Mouse (Mus musculus): ENCODE measurements at regions not wholly inside any gene's neighbourhood (a gene's known extent, or its start where the extent isn't known, plus 50 kb on each side); places are given as distances from the start of the nearest gene placed in this dataset.

DNA sequence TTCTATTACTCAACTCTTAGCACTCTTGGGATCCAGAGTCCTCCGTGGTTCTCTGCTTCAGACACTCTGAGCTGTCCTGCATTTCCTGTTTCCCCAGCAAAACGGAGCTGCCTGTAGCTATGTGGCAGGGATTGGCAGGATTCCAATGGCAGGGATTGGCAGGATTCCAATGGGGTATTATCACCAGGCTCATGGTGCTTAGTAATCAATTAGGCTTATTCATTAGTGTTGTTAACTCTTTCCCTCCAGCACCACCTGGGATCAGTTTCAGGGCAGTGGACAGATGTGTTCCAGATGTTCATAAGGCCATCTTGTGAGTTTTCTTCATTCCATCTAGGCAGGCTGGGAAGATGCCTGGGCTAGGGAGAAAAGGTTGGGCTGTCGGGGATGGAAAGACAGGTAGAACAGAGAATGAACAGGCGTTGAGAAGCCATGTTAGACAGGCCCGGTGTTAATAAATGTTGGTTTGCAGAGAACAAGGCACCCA lies 163.5 kb downstream of the Emp1 start:
- Histone ChIP-seq H3K27me3 (no peaks in the 10 kb centered on the region), H3K9me3 (no peaks in the 10 kb centered on the region), H3K4me2 (replicated peaks) (peak overlapping the region; percentile 32; the same call in 1 of the 2 replicates), H3K36me3 (no peaks in the 10 kb centered on the region), H3K4me1 (peaks cover 17% of the 10 kb centered on the region), H3K4me3 (no peak overlapping the region), H3K27ac (replicated peaks) (peak overlapping the region; percentile 60; the same call in 1 of the 2 replicates), H3K9ac (replicated peaks) (0 out of 2 replicates have a peak overlapping the region, but pooled peaks have one; percentile 2)
- WGBS, result 25% methylated on average over 5 of the region's 5 CpGs
- peak; percentile 93 for ATAC-seq (replicated peaks)

DNA sequence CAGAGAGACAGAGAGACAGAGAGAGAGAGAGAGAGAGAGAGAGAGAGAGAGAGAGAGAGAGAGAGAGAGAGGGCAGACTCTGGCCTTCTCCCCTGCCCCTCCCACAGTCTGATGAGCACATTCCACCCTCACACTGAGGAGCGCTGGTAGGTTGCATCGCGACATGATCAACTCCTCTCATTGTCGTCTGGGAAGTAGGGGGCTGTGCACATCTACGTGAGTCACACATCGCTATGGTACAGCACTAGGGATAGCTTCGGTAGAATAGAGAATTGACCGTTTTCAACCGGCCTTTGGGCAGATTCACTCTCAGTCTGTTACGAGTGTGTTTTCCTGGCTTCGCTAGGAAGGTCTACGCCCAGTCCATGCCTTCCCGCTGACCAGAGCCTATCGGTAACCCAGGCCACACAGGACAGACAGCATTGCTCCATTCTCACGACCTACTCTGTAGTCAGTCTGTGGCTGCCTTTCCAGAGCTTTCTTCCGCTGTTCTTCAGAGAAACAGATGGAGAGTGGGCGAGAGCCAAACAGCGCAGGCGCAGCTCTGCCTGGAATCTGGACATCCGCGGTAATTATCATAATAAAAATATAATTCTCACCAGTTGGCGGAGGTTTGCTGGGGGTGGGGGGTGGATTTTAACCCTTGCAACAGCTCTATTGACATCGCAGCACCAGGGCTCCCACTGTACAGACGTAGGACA lies 164.3 kb downstream of the Emp1 start:
- 59% methylated on average over 24 of the region's 24 CpGs for WGBS
- Histone ChIP-seq H3K9ac (replicated peaks) (no peak overlapping the region), H3K27me3 (no peaks in the 10 kb centered on the region), H3K4me3 (no peak overlapping the region), H3K4me1 (peaks cover 17% of the 10 kb centered on the region), H3K9me3 (no peaks in the 10 kb centered on the region), H3K4me2 (replicated peaks) (0 out of 2 replicates have a peak overlapping the region, but pooled peaks have one; percentile 18), H3K36me3 (no peaks in the 10 kb centered on the region), H3K27ac (replicated peaks) (peak overlapping the region; percentile 64)
- ATAC-seq (replicated peaks), result peak; percentile 57

DNA sequence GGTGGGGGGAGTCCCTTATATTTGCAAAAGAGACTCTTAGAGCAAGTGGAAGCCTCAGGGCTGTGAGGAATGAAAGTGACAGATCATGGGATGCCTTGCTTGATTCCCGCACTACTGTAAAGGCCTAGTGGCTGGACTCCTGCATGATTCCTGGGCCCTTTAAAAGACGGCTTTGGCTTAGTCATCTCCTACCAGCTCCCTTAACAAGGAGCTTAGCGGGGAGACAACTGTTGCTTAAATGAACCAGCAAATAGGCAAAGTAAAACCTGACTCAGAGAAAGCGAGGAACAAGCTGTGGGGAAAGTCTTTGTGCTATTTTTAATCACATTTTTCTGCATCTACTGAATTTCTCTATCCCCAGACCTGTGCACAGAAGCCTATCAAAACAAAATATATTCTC lies 165.5 kb downstream of the Emp1 start:
- H3K4me1 ChIP-seq, result peaks cover 17% of the 10 kb centered on the region
- H3K36me3 ChIP-seq, result no peaks in the 10 kb centered on the region
- no peak for ATAC-seq (replicated peaks)
- no peak overlapping the region for H3K9ac ChIP-seq (replicated peaks)
- no peaks in the 10 kb centered on the region for H3K27me3 ChIP-seq
- H3K4me2 ChIP-seq (replicated peaks), result no peak overlapping the region
- 22% methylated on average over 4 of the region's 4 CpGs for WGBS
- H3K9me3 ChIP-seq, result no peaks in the 10 kb centered on the region
- no peak overlapping the region for H3K4me3 ChIP-seq
- H3K27ac ChIP-seq (replicated peaks), result no peak overlapping the region

DNA sequence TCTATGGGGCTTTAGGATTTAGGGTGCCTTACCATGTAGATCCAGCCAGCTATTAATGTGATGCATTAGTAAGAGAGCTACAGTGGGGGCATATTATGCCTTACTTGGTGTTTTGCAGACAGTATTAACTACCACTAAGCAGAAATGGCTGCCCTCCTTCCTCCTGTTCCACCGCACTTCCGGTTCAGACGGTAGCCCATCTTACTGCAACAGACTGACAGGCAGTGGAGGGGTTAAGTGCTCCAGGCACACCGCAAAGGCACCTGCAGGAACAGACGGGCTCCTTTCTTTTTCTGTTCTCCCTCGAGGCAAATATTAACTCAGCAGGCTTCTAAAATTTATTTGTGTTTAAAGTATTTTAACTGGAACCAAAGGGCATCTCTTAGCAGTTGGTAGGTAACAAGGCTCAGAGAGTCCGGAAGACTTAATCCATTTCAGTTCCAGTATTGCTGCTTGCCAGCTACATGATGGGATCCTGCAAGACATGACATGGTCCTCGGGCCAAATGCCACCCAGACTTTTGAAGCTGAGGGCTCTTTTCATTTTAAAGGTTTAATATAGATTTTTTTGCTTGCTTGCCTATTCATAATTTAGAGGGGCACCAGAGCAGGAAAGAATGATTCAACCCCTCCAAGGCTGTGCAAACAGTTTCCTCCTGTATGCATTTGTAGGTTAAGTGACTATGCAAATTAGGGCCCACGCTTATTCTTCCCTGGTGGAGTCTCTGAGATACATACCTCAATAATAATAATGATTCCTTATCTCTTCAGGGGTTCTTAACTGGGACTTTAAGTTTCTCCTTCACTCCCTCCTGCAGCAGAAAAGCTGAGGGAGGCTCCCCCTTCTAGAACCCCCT lies 177.7 kb downstream of the Emp1 start:
- no peak overlapping the region for H3K4me2 ChIP-seq (replicated peaks)
- no peak overlapping the region for H3K9ac ChIP-seq (replicated peaks)
- H3K27ac ChIP-seq (replicated peaks), result no peak overlapping the region
- no peaks in the 10 kb centered on the region for H3K27me3 ChIP-seq
- H3K4me1 ChIP-seq, result peaks cover 16% of the 10 kb centered on the region
- WGBS, result 37% methylated on average over 9 of the region's 9 CpGs
- no peaks in the 10 kb centered on the region for H3K9me3 ChIP-seq
- no peak overlapping the region for H3K4me3 ChIP-seq
- no peaks in the 10 kb centered on the region for H3K36me3 ChIP-seq
- no peak for ATAC-seq (replicated peaks)

DNA sequence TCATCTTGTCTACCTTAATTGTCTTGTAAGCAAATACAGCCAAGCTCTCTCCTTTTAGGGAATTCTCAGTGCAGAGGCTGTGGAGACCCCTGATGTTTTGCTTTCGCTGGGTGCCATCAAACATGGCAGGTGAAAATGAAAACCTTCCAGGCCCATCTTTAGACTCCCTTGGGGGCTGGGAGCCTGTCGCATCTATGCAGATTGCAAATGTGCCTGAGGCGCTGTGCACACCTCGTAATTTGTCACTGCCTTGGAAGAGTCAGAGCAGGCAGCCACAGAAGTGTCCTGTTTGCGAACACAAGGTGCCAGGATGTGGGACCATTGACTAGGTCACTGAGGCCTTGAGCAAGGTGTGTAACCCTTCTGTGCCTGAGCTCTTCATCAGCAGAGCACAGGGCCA lies 179.2 kb downstream of the Emp1 start:
- Histone ChIP-seq H3K27me3 (no peaks in the 10 kb centered on the region), H3K4me1 (peaks cover 16% of the 10 kb centered on the region), H3K27ac (replicated peaks) (no peak overlapping the region), H3K9me3 (no peaks in the 10 kb centered on the region), H3K36me3 (no peaks in the 10 kb centered on the region), H3K9ac (replicated peaks) (no peak overlapping the region), H3K4me2 (replicated peaks) (no peak overlapping the region), H3K4me3 (no peak overlapping the region)
- no peak for ATAC-seq (replicated peaks)
- 71% methylated on average over 5 of the region's 5 CpGs for WGBS

DNA sequence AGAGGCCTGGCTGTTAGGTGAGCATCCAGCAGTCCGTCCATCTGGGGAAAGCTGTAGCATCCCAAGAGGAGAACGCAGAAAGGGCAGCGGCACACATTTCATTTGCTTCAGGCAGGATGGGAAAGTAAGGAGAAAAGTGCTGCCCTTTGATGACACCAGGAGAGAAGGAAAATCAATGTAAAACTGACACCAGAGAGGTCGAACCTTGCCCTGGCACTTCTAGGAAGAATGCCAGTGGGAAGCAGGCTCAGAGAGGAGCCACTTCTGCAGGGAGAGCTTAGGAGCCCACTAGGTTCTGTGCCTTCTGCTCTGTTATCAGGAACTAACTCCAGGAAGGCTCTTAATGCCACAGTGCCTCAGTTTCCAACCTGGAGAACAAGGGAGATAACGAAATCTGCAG lies 180.0 kb downstream of the Emp1 start:
- Histone ChIP-seq H3K4me3 (no peak overlapping the region), H3K4me1 (peaks cover 16% of the 10 kb centered on the region), H3K9me3 (no peaks in the 10 kb centered on the region), H3K36me3 (no peaks in the 10 kb centered on the region), H3K4me2 (replicated peaks) (no peak overlapping the region), H3K9ac (replicated peaks) (no peak overlapping the region), H3K27me3 (no peaks in the 10 kb centered on the region), H3K27ac (replicated peaks) (no peak overlapping the region)
- 64% methylated on average over 5 of the region's 5 CpGs for WGBS
- no peak for ATAC-seq (replicated peaks)

DNA sequence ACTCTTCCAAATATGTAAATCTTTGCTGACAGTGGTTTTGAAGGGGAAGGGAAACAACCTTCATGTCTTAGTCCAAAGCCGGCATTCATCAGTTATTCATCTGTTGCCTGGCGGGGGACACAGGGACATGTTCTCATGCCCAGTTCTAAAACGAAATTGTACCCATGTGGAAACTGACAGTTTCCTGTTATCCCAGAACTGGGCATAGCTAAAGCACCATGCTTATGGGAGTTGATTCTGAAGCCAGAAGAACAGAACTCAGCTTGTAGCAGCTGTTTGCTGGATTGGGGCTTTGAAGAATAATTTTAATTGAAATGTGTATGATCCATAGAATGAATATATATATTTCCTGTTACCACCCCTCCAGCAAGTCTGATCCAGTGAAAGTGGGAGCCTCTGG lies 181.0 kb downstream of the Emp1 start:
- ATAC-seq (replicated peaks), result peak; percentile 48; the same call in 1 of the 2 replicates
- Histone ChIP-seq H3K9me3 (no peaks in the 10 kb centered on the region), H3K36me3 (no peaks in the 10 kb centered on the region), H3K27ac (replicated peaks) (peak overlapping the region; percentile 70), H3K4me1 (peaks cover 16% of the 10 kb centered on the region), H3K4me2 (replicated peaks) (no peak overlapping the region), H3K27me3 (no peaks in the 10 kb centered on the region), H3K4me3 (no peak overlapping the region), H3K9ac (replicated peaks) (no peak overlapping the region)
- WGBS, result 53% methylated on average over 3 of the region's 3 CpGs

DNA sequence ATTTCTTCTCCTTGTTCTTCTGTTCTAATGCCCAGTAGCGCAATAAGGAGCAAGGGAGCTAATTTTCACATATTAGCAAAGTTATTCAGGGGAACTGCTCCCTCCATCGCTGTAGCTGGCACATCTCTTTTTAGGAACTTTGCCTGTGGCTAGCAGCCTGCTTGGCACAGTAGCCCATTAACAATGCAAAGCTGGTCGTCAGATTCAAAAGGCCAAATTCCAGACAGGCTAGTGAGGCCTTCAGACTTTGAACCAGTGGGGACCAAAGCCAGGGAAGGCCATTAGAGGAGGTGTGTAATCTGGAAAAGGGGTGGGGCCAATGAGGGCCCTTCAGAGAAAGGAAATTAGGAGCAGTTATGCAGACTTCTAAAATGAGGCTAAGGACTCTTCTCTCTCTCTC lies 181.5 kb downstream of the Emp1 start:
- ATAC-seq (replicated peaks), result peak; percentile 46; the same call in 1 of the 2 replicates
- Histone ChIP-seq H3K36me3 (no peaks in the 10 kb centered on the region), H3K27ac (replicated peaks) (peak overlapping the region; percentile 70), H3K4me2 (replicated peaks) (no peak overlapping the region), H3K9me3 (no peaks in the 10 kb centered on the region), H3K27me3 (no peaks in the 10 kb centered on the region), H3K4me3 (no peak overlapping the region), H3K9ac (replicated peaks) (no peak overlapping the region), H3K4me1 (peaks cover 16% of the 10 kb centered on the region)
- WGBS, result 17% methylated on average over 3 of the region's 3 CpGs

DNA sequence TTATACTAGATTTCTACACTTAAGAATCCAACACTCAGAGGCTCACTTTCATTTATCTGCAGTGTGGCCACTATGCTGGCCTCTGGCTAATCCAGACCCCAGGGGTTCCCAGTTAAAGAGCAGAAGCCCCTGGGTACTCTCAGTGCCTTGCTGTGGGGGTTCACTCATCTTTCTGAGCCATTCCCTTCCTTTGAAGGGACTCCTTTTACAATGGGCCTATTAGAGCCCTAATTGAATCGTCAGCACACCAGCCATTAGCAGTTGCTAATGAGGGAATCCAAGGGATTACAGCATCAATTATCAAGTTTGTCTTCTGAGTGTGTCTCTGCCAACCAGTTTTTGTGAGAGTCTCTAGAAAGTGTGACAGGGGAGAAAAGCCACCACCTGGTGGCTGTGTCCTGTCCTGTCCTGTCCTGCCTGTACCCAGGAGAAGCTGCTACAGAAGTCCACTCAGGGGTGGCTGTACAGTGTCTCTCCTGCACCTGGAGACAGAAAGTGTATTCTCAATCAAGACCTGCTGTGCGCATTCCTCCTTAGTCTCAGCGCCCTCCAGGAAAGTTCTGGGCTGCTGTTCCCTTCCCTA lies 188.1 kb downstream of the Emp1 start:
- H3K27me3 ChIP-seq, result no peaks in the 10 kb centered on the region
- 37% methylated on average over 3 of the region's 3 CpGs for WGBS
- H3K4me1 ChIP-seq, result peaks cover 11% of the 10 kb centered on the region
- H3K4me3 ChIP-seq, result no peak overlapping the region
- no peak overlapping the region for H3K9ac ChIP-seq (replicated peaks)
- H3K36me3 ChIP-seq, result no peaks in the 10 kb centered on the region
- 0 out of 2 replicates have a peak overlapping the region, but pooled peaks have one; percentile 20 for H3K27ac ChIP-seq (replicated peaks)
- ATAC-seq (replicated peaks), result peak; percentile 77
- H3K4me2 ChIP-seq (replicated peaks), result no peak overlapping the region
- H3K9me3 ChIP-seq, result no peaks in the 10 kb centered on the region

DNA sequence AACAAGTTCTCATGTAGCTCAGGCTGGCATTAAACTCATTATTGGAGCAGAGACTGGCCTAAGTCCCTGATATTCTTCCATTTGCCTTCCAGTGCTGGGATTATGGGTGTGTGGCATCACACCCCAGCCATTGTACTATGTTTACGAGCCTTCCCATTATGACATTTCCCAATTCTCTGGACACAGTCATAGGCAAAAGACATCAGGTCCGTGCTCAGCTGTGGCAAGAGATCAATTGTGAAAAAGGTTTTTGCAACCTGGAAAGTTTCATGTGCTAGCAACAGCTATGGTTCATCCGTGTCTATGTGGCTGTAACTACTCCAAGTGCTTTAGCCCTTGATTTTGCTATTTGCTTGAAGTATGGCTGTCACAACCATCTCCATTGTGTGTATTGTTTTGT lies 190.1 kb downstream of the Emp1 start:
- Histone ChIP-seq H3K9me3 (no peaks in the 10 kb centered on the region), H3K36me3 (no peaks in the 10 kb centered on the region), H3K27ac (replicated peaks) (no peak overlapping the region), H3K27me3 (no peaks in the 10 kb centered on the region), H3K4me3 (no peak overlapping the region), H3K4me2 (replicated peaks) (no peak overlapping the region), H3K9ac (replicated peaks) (no peak overlapping the region), H3K4me1 (peaks cover 11% of the 10 kb centered on the region)
- 78% methylated on average over 3 of the region's 3 CpGs for WGBS
- ATAC-seq (replicated peaks), result no peak

DNA sequence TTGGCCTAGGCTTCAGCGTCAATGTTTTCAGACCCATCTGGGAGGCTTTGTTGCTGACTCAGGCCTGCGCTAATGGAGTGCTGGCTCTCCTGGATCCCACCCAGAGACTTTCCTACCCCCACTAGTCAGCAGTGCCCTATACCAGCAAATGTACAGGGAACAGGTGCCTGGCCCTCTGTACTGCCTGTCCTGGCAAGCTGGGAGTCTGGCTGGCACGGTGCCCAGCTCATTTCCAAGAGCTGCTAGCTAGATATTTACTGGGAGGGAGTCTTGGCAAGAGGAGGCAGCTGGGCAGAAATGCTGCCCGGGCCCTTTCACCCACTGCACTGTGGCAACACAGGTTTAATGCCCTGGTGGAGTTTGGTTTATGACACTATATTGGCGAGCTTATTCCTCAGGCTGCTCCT lies 197.2 kb downstream of the Emp1 start:
- H3K9me3 ChIP-seq, result no peaks in the 10 kb centered on the region
- no peak overlapping the region for H3K4me3 ChIP-seq
- peak; percentile 99 for ATAC-seq (replicated peaks)
- peak overlapping the region; percentile 77 for H3K27ac ChIP-seq (replicated peaks)
- H3K36me3 ChIP-seq, result no peaks in the 10 kb centered on the region
- peak overlapping the region; percentile 16; the same call in 1 of the 2 replicates for H3K4me2 ChIP-seq (replicated peaks)
- H3K27me3 ChIP-seq, result no peaks in the 10 kb centered on the region
- WGBS, result 13% methylated on average over 5 of the region's 5 CpGs
- peaks cover 27% of the 10 kb centered on the region for H3K4me1 ChIP-seq
- no peak overlapping the region for H3K9ac ChIP-seq (replicated peaks)

DNA sequence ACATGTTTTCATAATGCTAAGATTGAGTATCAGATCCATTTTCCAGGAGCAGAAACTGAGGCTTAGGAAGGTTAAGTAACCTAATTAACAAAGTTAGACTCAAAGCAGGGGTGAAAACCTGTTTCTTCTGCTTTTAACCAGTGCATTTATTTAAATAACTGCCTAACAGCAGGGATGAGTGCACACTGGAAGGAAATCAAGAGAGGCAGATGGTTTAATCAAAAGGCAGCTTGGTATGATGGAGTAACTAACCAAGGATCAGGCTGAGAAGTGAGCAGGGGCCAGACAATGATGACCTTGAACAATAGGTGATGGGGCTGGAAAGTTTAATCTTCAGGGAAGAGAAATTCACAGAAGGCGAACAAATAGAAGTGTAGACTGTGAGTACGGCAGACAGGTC lies 199.9 kb downstream of the Emp1 start:
- Histone ChIP-seq H3K27ac (replicated peaks) (no peak overlapping the region), H3K4me1 (peaks cover 27% of the 10 kb centered on the region), H3K9ac (replicated peaks) (no peak overlapping the region), H3K9me3 (no peaks in the 10 kb centered on the region), H3K4me2 (replicated peaks) (no peak overlapping the region), H3K4me3 (no peak overlapping the region), H3K27me3 (no peaks in the 10 kb centered on the region), H3K36me3 (no peaks in the 10 kb centered on the region)
- no peak for ATAC-seq (replicated peaks)
- 65% methylated on average over 2 of the region's 2 CpGs for WGBS

Measured in forebrain, embryonic 15.5 days (tissue).